Mouse (Mus musculus): ENCODE results near the gene Prkag1. TPM values are rescaled to one million over a fixed set of nuclear protein-coding genes. Genes with fewer than 3 reads are reported as not detected.

The Prkag1 gene
- polyA plus RNA-seq, 1 experiment from 2014 or later: 85.3 TPM

DNA sequence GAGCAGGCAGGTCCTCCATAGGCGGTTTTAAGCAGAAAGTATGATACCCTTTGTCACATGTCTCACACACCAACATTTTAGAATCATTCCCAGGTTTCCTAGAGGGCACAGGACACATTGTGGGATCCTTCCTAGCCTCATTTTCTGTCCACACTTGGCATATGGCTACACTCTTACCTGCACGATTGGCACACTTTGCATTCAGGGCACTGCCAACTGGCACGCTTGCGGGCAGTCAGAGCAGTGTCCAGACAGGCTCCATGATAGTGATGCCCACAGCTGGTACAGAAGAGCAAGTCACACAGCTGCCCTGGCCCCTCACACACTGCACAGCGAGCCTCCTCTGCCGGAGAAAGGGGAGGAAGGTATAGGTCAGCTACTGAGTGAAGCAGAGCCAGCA lies 33.6 kb upstream of the Prkag1 start:
- Histone ChIP-seq H3K27me3 (replicated peaks; ENCODE audit: low read depth, poor library complexity, severe bottlenecking) (no peaks in the 10 kb centered on the region), H3K9me3 (no peaks in the 10 kb centered on the region), H3K4me3 (no peak overlapping the region), H3K36me3 (replicated peaks) (peaks cover 84% of the 10 kb centered on the region), H3K4me1 (peaks cover 29% of the 10 kb centered on the region), H3K27ac (replicated peaks) (no peak overlapping the region)
- no peak for DNase-seq (ENCODE audit: low spot score)
- 94% methylated on average over 6 of the region's 6 CpGs for WGBS

DNA sequence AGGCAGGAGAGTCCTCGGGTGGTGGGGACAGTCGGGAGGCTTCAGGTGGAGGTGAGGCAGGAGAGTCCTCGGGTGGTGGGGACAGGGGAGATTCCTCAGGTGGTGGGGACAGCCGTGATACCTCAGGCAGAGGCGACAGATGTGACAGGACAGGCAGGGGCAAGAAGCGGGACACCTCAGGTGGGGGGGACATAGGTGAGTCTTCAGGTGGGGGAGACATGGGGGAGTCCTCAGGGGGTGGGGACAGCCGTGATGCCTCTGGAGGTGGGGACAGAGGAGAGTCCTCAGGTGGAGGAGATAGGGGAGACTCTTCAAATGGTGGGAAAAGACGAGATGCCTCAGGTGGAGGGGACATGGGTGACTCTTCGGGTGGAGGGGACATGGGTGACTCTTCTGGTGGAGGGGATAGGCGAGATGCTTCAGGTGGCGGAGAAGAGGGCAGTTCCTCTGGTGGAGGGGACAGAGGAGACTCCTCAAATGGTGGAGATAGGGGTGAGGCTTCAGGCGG lies 32.2 kb upstream of the Prkag1 start:
- Histone ChIP-seq H3K27me3 (replicated peaks; ENCODE audit: low read depth, poor library complexity, severe bottlenecking) (no peaks in the 10 kb centered on the region), H3K36me3 (replicated peaks) (peaks cover 97% of the 10 kb centered on the region), H3K4me1 (peaks cover 16% of the 10 kb centered on the region), H3K27ac (replicated peaks) (no peak overlapping the region), H3K9me3 (no peaks in the 10 kb centered on the region), H3K4me3 (no peak overlapping the region)
- 89% methylated on average over 12 of the region's 12 CpGs for WGBS
- no peak for DNase-seq (ENCODE audit: low spot score)

DNA sequence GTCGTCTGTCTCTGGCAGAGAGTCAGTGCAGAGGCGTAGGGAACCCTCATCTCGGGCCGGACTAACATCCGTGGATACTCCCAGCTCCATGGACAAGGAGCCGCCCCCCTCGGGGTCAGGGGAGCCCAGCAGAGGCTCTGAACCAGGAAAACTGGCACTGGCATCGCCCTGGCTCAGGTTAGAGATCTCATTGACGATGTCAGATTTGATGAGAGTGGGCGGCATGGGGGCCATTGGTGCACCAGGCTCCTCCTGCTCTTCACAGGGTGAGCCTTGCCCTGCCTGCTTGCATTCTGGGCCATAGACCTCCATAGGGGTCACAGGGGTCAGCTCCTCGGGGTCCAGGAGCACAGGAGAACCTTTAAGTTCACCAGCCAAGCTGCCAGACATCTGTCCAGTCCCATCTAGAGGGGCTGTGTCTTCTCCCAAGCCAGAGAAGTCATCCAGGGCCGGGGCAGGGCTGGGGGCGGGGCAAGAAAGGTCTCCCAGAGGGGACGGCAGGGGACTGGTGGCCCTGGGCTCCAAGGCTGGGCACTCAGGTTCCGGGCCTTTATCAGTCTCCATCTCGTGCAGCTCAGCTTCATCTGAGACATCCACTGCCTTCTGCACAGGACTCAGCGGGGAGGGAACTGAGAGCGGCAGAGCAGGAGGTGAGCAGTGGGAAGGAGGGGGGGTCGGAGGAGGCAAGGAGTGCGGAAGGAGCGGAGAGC lies 30.5 kb upstream of the Prkag1 start:
- H3K27me3 ChIP-seq (replicated peaks; ENCODE audit: low read depth, poor library complexity, severe bottlenecking): no peaks in the 10 kb centered on the region
- 0 out of 2 replicates have a peak, but pooled peaks cover 2% of the 10 kb centered on the region for H3K4me1 ChIP-seq
- DNase-seq (ENCODE audit: low spot score): no peak
- H3K9me3 ChIP-seq: no peaks in the 10 kb centered on the region
- no peak overlapping the region for H3K27ac ChIP-seq (replicated peaks)
- H3K4me3 ChIP-seq: no peak overlapping the region; the same call in 1 of the 2 replicates
- H3K36me3 ChIP-seq (replicated peaks): peaks cover 100% of the 10 kb centered on the region
- 86% methylated on average over 21 of the region's 21 CpGs for WGBS

DNA sequence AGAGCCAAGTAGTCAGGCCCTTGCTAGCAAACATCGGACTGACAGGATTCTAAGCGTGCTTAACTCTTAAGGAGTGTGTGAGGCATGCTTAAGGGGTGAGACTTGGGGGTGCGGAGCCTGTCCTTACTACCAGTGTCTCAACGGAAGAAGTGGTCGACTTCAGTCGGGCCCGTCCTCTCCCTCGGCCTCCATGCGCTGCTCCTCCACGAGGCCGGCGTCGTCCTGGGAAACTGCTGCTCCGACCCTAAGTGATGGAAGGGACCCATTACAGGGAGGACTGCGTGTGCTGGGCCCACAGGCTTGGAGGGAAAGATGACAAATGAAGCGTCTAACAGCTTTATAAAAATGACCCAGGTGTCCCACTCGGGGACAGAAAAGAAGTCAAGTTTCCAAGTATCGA lies 29.6 kb upstream of the Prkag1 start:
- Histone ChIP-seq H3K4me3 (no peak overlapping the region), H3K36me3 (replicated peaks) (peaks cover 100% of the 10 kb centered on the region), H3K9me3 (no peaks in the 10 kb centered on the region), H3K4me1 (0 out of 2 replicates have a peak, but pooled peaks cover 2% of the 10 kb centered on the region), H3K27me3 (replicated peaks; ENCODE audit: low read depth, poor library complexity, severe bottlenecking) (no peaks in the 10 kb centered on the region), H3K27ac (replicated peaks) (no peak overlapping the region)
- no peak for DNase-seq (ENCODE audit: low spot score)
- 94% methylated on average over 18 of the region's 18 CpGs for WGBS

DNA sequence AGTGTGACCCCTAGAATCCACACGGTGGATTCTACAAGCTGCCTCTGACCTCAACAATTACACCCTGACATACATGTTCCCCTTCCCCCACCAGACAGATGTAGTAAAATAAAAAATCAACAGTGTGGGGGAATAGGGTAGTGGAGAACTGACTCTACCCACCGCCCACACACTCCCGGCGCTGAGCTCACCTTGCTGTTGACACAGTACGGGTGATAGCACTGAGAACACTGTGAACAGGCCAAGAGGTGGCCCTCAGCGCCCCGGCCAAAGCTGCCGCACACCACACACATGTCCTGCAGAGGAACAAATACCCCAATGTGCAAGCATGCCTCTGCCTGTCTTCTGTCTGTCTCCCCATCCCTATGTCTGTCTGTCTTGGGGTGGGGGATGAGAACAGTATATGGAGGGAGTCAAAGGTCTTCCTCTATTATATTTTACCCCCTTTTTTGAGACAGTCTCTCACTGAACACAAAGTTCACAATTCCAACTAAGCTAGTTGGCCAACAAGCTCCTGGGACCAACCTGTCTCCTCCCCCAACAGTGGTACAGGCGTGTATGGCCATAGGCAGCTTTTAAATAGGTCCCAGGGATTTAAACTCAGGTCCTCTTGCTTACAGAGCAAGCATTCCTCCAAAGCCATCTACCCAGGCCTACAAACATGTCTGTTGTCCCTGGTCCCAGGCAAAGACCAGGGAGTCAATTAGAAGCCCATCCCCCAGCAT lies 28.2 kb upstream of the Prkag1 start:
- Histone ChIP-seq H3K4me3 (no peak overlapping the region), H3K27me3 (replicated peaks; ENCODE audit: low read depth, poor library complexity, severe bottlenecking) (no peaks in the 10 kb centered on the region), H3K27ac (replicated peaks) (no peak overlapping the region), H3K36me3 (replicated peaks) (peaks cover 100% of the 10 kb centered on the region), H3K4me1 (0 out of 2 replicates have a peak, but pooled peaks cover 2% of the 10 kb centered on the region), H3K9me3 (no peaks in the 10 kb centered on the region)
- 85% methylated on average over 9 of the region's 9 CpGs for WGBS
- DNase-seq (ENCODE audit: low spot score): no peak

DNA sequence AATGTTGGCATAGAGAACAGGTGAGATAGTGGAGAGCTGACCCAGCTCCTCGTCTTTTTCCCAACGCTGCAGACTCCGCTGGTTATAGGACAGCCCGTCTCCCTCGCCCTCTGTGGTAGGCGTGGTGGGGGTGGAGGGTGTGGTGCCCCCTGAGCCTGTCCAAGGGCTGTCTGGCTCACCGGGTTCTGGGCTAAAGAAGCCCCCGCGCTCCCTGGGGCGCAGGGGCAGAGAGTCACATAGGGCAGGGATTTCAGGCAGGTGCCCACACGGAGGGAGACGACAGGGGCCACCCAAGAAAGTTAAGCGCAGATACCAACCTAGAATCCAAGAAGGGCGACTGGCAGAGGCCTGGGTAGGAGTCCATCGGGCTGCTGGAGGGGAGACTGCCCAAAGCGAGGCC lies 22.9 kb upstream of the Prkag1 start:
- H3K36me3 ChIP-seq (replicated peaks): peaks cover 100% of the 10 kb centered on the region
- DNase-seq (ENCODE audit: low spot score): no peak
- H3K4me3 ChIP-seq: no peak overlapping the region
- no peaks in the 10 kb centered on the region for H3K27me3 ChIP-seq (replicated peaks; ENCODE audit: low read depth, poor library complexity, severe bottlenecking)
- H3K4me1 ChIP-seq: no peaks in the 10 kb centered on the region
- H3K9me3 ChIP-seq: no peaks in the 10 kb centered on the region
- no peak overlapping the region for H3K27ac ChIP-seq (replicated peaks)
- 95% methylated on average over 16 of the region's 16 CpGs for WGBS

DNA sequence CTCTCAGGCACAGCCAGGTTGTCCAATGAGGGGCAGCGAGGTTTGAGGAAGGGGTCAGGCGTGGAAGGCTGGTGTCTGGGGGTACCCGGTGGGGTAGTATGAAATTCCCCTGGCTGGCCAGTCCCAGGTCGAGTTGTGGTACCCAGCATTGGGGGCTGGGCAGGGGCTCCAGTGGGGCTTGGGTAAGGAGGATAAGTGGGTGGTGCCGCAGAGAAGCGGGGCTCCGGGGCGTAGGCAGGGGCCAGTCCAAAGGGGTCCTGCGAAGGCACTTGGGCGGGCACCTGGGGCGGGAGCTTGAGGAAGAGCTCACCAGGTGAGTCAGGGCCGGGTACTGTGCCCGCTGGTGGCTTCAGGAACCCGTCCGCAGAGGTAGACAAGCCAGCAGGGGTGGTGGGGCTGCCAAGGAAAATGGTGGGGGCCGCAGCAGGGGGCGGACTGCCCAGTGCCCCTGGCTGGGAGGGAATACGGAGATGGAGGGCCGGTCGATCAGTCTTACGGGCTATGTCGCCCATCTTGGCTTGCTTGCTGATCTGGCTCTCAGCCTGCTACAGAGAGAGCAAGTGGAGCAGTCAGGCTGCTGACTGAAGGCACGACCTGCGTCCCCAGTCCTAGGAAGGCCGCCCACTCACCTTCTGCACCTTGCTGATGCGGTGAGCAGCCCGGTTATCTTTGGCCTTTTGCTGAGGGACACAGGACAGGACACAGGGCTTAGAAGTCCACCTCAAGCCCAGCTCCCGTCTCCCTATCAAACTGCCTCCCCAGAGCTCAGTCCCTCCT lies 22.0 kb upstream of the Prkag1 start:
- DNase-seq (ENCODE audit: low spot score): no peak
- 95% methylated on average over 28 of the region's 28 CpGs for WGBS
- Histone ChIP-seq H3K4me3 (no peak overlapping the region), H3K4me1 (no peaks in the 10 kb centered on the region), H3K27ac (replicated peaks) (no peak overlapping the region), H3K9me3 (no peaks in the 10 kb centered on the region), H3K36me3 (replicated peaks) (peaks cover 100% of the 10 kb centered on the region), H3K27me3 (replicated peaks; ENCODE audit: low read depth, poor library complexity, severe bottlenecking) (no peaks in the 10 kb centered on the region)

DNA sequence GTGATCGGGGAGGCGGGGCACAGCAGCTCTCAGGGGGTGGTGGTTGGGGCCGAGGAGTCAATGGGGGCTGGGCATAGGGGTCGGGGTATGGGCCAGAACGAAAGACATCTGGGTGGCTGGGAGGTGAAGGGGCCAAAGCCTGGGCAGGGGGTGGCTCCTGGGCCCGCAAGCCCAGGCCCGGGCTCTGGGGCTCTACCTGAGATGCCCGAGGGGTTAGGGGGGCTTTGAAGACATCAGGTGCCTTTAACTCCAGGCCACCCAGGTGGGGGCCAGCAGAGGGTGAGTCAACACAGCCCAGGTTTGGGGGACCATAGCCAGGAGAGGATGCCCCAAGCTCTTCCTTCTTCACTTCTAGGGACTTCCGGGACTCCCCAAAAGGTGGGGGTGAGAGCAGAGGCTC lies 21.4 kb upstream of the Prkag1 start:
- Histone ChIP-seq H3K27ac (replicated peaks) (no peak overlapping the region), H3K4me3 (no peak overlapping the region), H3K4me1 (no peaks in the 10 kb centered on the region), H3K36me3 (replicated peaks) (peaks cover 100% of the 10 kb centered on the region), H3K27me3 (replicated peaks; ENCODE audit: low read depth, poor library complexity, severe bottlenecking) (no peaks in the 10 kb centered on the region), H3K9me3 (no peaks in the 10 kb centered on the region)
- no peak for DNase-seq (ENCODE audit: low spot score)
- 87% methylated on average over 9 of the region's 9 CpGs for WGBS

DNA sequence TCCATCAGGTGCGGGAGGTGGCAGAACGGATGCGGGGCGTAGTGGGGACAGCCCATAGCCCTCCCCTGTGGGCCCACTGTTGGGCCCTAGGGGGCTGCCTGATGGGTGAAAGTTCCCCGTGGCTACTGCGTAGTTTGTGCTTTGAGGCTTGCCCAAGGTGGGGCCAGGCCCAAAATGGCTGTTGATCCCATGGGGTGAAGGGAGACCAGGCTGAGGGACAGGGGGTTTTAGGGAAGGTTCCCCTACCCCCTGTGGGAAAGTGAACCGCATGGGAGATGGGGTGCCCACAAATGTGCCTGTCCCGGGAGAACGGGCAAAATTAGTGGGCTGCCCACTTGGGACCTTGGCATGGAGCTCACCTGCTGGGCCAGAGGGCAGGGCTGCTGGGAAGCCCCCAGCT lies 20.8 kb upstream of the Prkag1 start:
- no peaks in the 10 kb centered on the region for H3K4me1 ChIP-seq
- peaks cover 100% of the 10 kb centered on the region for H3K36me3 ChIP-seq (replicated peaks)
- no peak for DNase-seq (ENCODE audit: low spot score)
- no peaks in the 10 kb centered on the region for H3K9me3 ChIP-seq
- no peaks in the 10 kb centered on the region for H3K27me3 ChIP-seq (replicated peaks; ENCODE audit: low read depth, poor library complexity, severe bottlenecking)
- WGBS: 96% methylated on average over 9 of the region's 9 CpGs
- no peak overlapping the region for H3K4me3 ChIP-seq
- H3K27ac ChIP-seq (replicated peaks): no peak overlapping the region

DNA sequence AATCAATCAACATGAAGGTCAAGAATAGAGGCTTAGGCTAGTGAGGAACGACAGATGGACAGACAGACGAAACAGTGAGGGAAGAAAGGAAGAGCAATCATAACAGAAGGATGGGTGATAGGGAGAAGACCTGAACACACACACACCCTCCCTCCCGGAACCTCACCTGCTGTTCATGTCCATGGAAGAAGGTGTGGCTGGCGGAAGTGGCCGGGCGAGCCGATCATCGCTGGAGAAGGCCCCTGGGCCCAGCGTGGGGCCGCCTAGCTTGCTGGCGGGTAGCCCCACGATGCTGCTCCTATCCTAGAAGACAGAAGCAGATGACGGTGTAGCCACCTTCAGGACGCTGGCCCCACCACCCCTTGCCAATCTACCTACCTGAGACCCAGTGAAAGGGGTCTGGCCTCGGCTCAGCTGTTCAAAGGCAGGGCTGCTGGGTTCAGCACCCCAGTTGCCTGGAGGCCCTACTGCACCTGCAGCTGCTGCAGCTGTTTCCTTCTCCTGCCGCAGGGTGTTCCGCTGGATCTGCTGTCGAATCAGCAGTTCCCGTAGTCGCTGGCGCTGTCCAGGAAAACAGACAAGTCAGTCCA lies 20.0 kb upstream of the Prkag1 start:
- WGBS: 94% methylated on average over 21 of the region's 21 CpGs
- H3K36me3 ChIP-seq (replicated peaks): peaks cover 100% of the 10 kb centered on the region
- no peaks in the 10 kb centered on the region for H3K9me3 ChIP-seq
- no peaks in the 10 kb centered on the region for H3K4me1 ChIP-seq
- 0 out of 2 replicates have a peak overlapping the region, but pooled peaks have one; percentile 3 for H3K4me3 ChIP-seq
- no peak for DNase-seq (ENCODE audit: low spot score)
- no peak overlapping the region for H3K27ac ChIP-seq (replicated peaks)
- no peaks in the 10 kb centered on the region for H3K27me3 ChIP-seq (replicated peaks; ENCODE audit: low read depth, poor library complexity, severe bottlenecking)

DNA sequence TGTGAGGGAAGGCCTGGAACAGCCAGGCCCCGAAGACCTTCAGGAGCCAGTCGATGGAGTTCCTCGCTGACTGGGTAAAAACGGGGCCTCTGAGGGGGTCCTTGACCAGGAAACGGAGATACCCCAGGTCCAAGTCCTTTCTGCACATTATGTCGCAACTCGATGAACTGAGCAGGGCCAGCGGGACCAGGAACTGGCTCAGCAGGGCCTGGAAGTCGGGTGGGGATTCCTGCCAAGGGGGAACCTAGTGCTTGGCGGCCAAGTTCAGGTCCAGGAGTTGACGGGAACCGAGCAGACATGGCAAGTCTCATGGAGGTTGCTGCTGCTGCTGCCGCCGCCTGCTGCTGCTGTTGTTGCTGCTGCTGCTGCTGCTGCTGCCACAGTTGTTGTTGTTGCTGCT lies 19.3 kb upstream of the Prkag1 start:
- Histone ChIP-seq H3K36me3 (replicated peaks) (peaks cover 100% of the 10 kb centered on the region), H3K4me3 (no peak overlapping the region), H3K27me3 (replicated peaks; ENCODE audit: low read depth, poor library complexity, severe bottlenecking) (no peaks in the 10 kb centered on the region), H3K27ac (replicated peaks) (no peak overlapping the region), H3K9me3 (no peaks in the 10 kb centered on the region), H3K4me1 (no peaks in the 10 kb centered on the region)
- WGBS: 93% methylated on average over 14 of the region's 14 CpGs
- DNase-seq (ENCODE audit: low spot score): no peak

DNA sequence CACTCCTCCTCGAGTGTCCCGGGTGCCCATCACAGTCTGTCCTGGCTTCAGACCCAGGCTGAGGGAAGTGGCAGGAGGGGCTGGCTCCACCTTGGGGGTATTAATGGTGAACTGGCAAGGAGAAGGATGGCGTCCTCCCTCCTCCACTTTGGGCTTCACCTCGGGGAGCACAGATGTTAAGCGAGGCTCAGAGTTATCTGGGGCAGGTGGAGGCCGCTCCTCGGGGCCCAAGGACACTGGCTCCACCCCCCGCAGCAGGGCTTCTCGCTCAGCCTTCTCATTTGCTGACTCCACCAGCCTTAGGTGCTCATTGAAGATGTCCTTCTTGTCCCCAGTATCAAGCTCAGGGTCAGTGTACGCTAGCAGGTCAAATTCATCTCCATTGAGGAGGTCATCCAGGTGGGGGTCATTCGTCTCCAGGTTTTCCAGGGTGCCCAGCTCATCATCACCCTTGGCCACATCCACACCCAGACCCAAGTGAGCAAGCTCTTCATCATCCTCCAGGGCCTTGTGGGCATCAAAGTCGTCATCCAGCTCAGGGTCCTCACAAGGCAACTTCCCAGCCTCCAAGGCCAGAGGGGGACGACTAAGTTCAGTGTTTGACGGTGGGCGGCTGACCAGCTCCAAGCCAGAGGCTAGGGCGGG lies 18.8 kb upstream of the Prkag1 start:
- H3K27ac ChIP-seq (replicated peaks): no peak overlapping the region
- peaks cover 100% of the 10 kb centered on the region for H3K36me3 ChIP-seq (replicated peaks)
- DNase-seq (ENCODE audit: low spot score): no peak
- no peaks in the 10 kb centered on the region for H3K27me3 ChIP-seq (replicated peaks; ENCODE audit: low read depth, poor library complexity, severe bottlenecking)
- no peaks in the 10 kb centered on the region for H3K9me3 ChIP-seq
- no peak overlapping the region for H3K4me3 ChIP-seq
- WGBS: 88% methylated on average over 16 of the region's 16 CpGs
- H3K4me1 ChIP-seq: no peaks in the 10 kb centered on the region

Measured in embryonic facial prominence, embryonic 10.5 days (tissue).